Mouse (Mus musculus) retina, adult 2 months (tissue): ENCODE results near the gene Gas2l3.

ENCODE experiments used
- DNase-seq: peaks from one replicate; pipeline ENCODE4 v3.0.0-alpha.2; 2012; ENCODE audit warnings: low read depth, low spot score

Gene Gas2l3

DNA sequence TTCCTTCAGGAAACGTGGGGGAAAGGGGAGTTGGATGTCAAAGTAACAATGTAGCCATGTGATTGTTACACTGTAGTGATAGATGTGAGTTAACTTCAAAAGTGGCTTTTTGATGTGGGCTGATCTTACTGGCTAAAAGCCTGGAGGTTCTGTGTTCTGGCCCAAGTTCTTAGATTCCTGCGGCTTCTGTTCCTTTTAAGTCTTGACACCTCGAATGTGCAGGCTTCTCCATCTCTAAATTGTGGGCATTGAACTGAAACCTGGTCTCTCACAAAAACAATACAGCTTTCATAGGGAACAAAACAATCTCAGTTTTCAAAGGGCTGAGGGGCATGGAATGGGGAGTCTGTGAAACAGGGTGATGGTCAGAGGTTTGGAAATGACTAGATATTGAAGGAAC, 614 bp upstream of the Gas2l3 start:
- DNase-seq, result no peak

DNA sequence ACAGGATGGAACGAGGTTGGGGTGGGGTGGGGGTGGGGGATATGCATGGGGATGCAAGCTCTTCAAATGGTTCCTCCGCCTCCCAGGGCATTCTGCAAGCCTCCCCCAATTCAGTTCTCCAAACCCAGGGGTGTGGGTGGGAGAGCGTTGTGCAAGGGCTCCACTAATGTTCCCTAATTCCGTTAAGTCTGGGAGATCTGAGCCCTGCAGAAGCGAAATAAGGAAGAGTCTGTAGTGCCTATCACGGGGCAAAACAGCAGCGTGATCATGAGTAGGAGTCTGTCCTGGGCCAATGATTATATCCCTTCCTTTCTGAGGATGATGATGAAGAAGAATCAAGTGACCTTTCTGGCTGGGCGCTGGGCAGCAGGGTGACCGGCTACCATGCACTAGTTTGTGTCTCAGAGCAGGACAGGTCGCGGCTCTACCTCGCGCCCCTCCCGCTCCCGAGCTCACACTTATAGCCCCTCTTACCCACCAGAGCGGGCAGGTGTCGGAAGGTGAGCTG, 598 bp downstream of the Gas2l3 start:
- DNase-seq, result no peak

DNA sequence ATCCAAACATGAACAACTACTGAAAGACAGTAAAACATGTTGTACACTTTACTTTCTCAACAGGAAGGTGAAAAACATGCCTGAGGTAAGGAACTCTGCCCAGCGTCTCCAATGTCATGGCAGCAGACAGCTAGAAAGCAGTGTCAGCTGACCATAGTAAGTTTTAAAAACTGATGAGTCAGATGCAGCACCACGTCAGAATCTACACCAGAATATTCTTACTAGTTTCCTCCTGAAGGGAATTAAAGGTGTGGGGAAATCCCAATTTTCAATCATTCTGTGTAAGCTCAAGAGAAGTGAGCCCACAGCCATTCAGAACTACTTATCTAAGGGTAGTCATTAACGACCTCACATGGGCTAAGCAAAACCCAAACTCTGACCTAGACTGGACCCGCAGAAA, 1.1 kb downstream of the Gas2l3 start:
- DNase-seq, result no peak

DNA sequence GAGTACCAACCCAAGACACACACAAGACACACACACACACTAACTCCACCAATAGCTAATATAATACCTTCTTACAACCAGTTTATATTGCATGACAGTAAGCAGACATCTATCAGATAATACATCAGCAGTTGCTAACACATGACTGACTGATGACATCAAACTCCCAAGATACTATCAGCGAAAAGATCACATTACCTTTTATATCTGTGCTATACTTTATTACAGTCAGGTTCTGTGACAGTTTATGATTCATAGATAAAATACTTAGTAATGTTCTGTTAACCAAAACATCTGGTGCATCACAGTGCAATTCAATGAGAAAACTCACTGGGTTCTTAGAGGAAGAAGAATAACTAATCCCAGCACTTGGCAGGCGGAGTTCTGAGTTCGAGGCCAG, 1.8 kb downstream of the Gas2l3 start:
- no peak for DNase-seq

DNA sequence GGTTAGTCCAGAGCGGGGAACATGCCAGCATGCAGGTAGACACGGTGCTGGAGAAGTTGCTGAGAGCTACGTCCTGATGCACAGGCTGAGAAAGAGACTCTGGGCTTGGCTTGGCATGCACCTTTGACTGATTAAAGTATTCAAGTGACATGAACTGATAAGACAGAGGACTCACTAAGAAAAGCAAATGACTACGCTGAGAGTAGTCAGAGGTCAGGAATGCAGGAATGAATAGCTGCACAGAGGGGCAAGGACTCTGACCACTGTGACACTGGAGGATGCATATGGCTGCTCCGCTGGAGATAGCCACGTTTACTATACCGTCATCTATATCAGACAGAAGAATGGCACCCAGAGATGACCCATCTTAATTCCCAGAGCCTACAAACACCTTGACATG, 4.4 kb downstream of the Gas2l3 start:
- no peak for DNase-seq

DNA sequence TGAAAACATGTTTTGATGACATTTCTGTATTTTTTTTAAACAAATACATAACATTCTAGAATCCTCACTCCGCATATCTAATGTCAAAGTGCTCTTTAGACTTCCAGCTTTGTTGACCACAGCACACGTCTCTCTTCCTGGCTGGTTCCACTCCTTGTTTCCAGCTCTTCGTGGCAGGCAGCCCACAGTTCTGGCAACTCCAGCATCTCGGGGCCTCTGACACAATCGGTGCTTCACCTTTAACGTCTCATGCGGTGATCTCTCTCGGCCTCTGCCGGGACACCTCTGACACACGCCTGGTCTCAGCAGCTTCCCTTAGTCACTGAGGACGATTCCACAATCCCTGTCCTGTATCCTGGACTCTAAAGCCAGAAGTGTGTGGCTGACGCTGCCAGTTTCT, 5.8 kb downstream of the Gas2l3 start:
- no peak for DNase-seq

DNA sequence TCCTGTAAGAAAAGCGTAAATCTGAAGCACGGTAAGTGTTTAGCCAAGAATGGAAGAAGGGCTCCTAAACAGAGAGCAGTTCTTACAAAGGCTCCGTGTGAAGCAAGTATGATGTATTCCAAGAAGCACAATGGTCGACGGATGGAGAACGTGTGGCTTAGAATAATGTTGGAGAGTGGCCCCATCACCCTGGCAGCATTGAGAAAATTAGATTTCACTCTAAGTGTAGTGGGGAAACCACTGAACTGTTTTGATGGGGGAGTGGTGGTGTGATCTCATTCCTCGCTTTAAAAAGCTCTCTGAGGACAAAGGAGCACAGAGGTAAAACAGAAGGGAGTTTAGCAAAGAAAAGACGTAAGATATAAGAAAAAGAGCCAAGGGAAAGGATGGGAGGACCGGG, 6.3 kb downstream of the Gas2l3 start:
- DNase-seq, result no peak

DNA sequence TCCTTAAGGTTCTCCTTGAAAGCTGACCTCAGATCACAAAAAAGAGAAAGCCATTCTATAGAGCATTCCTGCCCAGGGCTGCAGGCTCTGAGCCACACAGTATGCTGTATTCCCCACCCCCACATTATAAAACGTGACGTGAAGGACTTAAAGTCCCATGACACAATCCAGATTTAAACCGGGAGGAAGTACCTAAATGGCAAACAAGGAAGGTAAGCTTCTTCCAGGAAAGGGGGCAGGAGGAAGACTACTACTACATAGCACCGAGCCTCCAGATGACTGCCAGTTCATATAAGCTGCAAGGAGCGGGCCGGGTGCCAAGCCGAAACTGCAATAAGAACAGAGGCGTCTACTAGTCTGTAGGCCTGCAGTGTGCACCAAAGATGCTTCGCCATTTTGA, 7.8 kb downstream of the Gas2l3 start:
- no peak for DNase-seq

DNA sequence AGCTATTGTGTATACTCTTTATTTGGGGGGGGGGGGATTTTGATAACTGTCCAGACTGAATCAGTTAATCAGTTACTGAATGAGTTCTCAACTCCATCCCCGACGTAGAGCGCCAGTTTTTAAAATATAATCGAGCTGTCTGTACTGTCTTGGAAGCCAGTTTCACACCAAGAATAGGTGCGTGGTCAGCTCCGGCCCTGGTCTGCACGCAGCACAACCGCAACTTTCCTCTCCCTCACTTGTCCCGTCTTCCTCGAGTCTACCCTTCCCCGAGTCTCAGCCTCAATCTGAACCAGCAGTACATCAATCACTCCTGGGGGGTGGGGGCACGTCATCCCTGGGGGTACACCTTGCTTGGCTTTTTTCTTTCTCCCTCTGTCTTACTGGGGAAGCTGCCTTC, 8.4 kb downstream of the Gas2l3 start:
- DNase-seq, result no peak

DNA sequence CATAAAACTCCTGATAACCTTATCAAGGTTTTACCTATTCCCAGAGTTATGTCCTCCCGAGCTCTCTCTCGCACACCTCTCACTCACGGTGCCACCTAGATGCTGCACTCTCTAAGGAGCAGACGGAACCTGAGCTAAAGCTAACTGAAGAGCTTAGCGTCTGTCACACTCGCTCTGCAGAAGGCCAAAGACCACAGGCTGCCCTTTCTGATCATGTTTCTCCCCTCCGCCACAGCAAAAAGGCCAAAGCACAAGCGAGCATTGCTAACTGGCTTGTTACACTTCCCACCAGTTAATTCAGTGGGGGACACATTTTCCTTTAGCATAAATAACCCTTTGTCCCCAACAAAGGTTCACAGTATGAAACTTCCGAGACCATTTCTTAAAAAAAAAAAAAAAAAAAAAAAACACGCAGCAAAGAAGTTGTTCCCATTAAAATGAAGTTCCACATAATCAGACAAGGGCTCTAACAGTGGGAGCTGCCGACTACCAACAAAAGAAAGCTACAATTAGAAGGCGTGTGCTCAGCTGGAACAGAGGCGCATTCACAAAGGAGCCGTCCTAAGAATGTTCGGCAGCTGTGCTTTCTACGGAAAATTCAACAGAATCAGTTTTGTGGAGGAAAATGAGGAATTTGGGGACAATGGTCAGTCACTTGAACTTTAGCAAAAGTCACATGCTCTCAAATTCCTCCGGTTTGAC, 9.1 kb downstream of the Gas2l3 start:
- no peak for DNase-seq

DNA sequence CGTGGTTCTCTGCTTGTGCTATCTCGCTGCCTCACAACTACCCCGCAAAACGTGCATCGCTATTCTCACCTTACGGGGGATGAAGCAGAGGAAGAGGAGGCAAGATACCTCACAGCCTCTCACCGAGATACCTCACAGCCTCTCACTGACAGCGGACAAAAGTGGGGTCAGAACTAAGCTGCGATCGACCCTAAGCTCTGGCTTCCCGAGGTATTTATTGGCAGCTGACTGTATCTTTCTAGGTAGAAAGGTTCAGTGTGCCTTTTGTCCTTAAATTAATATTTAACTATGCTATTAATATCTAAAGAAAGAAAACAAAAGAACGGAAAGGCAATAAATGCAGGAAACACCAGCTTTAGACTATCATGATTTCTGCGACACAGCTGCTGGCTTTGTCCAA, 11.0 kb downstream of the Gas2l3 start:
- DNase-seq, result no peak

DNA sequence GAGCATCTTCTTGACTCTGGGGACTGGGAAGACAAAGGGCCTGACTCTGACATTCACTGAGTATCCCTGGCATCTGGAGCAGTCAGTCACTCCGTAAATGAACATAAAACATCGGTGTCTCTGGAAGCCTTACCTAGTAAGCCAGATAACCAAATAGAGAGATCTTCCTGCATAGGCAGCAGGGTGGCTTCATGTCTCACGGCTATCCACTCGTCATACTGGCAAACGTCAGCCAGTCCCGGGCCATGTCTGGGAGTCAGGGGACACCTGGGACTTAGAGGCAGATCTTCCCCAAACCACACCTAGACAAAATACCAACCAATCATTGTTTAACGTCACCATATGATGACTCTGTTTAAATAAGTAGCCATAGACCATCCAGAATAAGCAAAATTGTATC, 13.0 kb downstream of the Gas2l3 start:
- DNase-seq, result no peak

DNA sequence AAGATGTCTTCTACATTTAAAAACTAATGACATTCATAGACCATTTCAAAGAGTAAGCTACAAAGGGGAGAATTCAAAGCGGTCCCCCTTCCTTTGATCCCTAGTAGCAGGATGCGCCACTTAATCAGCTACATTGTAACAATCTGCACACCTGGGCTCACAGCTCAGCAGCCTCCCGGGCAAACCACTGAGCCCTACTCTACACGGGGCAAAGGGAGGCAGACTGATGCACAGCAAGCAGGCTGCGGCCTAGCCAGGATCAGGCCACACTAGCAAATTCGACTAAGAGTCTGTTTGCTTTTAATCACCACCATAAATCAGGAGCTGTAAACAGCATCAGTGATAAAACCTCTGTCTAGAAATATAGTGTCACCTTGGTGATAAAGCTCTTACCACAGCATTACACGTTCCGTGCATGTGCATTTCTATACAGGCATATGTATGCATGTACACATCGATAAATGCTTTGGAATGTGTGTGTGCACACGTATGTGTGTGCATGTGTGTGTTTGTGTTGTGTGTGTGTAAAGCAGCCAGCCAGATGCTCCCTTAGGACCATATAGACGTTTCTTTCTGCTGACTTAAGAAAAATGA, 18.9 kb downstream of the Gas2l3 start:
- no peak for DNase-seq

DNA sequence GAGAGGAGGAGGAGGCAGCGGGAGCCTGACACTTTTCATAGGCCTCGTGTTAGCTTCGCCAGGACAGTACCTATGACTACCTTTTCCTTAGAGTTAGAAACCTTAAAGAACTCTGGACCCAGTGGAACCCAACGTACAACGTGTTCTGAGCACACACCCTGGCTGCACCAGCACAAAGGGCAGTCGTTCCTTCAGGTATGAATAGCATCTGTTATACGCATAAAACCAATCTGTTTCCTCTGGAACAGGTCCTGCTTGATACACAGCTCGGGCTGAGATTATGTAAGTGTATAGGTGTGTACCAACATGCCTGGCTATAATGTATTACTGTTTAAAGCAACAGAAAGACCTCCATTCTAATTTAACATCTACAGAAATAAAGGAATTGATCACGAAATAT, 19.6 kb downstream of the Gas2l3 start:
- no peak for DNase-seq

DNA sequence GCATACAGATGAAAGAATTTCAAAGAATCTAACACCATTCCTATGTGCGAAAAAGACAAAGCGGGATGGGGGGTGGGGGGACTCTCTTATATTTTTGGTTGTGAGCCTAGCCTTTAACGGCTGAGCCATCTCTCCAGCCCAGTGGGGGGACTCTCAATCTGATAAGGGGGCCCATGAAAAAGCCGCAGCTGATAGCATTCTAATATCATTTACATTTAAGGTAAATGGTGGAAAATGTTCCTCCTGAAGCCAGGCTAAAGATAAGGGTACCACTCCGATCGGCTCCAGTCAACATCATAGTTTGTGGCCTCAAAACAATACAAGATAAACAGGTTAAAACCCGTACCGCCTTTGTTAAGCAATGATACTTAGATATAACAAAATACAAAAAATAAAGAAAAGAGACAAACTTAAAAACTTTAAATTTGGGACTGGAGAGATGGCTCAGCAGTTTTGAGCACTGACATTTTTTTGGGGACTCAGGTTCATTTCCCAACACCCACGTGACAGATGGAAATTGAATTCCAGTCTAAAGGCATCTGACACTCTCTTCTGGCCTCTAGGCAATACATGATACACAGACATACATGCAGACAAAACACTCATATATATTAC, 20.5 kb downstream of the Gas2l3 start:
- DNase-seq, result no peak

DNA sequence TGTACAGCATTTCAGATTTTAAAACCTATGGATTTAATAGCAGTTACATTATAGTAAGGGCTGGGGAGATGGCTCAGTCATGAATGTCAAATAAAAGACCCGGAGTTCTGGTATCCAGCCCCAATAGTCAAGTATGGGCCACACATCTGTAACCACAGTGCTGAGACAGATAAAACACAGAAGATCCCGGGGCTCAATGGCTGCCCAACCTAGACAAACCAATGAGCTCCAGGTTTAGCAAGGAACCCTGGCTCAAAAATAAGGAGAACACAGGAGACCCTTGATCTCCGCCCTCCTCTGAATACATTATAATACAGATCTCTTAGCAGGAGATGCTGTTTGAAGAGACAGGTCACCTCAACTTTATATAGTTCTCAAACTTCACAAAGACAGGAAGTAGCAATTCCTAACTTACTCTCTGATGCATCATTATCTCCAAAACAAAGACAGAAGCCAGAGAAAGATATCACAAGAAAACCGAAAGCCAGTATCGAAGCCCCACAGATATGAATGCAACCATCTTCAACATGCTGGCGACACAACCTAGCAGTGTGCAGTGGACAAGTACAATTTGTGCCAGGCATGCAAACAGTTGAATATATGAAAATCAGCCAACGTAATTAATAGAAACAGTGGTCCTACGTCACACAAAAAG, 21.1 kb downstream of the Gas2l3 start:
- no peak for DNase-seq

DNA sequence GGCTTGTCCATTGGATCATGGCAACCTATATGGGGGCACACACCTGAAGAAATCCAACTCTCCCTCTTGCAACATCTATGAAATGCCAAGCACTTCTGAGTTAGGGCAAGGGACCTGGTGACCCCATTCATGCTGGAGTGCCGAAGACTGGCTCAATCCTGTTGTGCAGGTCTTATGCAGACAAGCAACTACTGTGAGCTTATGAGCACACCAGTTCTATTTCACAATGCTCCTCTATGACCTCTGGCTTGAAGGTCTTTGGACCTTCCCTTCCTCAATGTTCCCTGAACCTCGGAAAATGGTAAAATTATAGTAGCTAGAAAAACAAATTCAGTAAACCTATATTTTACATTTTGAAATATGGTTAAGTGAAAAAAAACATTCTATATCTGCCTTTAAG, 25.8 kb downstream of the Gas2l3 start:
- DNase-seq, result no peak

DNA sequence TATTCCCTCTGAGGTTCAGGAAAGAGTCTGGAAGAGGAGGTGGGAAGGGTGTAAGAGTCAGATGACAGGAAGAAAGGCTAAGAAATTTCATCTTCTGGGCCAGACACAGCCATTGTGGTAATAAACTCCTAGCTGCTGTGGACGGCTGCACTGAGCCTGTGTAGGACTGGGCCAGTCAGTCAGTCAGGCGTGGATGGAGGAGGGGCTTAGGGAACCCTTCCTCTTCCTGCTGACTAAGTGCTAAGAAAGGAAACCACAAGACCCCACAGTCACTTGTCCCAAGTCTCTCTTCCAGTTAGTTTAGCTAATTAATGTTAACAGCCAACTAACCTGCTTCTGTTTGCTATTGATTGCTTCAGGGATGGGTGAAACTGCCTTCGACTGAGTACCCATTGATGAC, 28.3 kb downstream of the Gas2l3 start:
- DNase-seq, result no peak

DNA sequence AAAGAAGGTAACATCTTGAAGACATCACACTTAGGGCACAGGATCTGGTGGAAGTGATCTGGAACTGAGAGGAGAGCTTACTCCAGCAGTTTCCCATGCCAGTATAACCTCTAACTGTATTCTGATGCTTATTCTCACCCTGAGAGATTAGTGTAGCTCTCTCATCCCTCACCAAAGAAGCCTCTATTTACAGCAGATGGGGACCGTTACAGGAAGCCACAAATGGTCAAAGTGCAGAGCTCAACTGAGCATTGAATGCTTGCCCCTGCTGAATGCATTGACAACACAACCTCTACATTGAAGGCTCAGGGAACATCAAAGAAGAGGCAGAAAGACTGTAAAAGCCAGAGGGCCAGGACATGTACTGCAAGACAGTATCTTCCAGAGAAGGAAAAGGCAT, 36.2 kb downstream of the Gas2l3 start:
- no peak for DNase-seq

DNA sequence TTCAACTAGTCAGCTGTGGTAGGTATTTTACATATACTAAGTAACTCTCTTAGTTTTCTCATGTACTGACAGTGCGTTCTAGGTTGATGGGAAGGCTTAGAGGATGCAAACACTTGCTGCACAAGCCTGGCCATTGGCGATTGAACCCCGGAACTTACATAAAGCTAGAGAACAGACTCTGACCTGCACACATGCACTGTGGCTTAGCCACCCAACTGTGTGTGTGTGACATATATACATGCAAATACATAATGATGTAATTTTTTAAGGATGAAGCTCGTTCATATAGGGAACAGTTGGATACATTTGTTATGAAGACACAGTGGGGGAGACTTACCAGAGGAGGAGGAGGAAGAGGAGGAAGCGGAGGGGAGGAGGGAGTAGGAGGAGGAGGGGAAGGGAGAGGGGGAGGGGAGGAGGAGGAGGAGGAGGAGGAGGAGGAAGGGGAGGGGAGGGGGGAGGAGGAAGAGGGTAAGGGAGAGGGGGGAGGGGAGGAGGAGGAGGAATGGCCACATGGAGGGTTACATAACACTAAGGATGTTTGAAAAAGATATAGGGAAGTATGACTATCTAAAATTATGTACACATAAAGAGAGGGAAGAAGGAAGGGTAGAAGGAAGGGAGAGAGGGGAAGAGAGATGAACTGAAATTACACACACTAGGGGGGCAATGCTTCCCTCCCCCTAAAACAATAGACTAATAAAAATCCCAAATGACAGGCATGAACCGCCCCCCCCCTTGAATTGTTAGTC, 36.9 kb downstream of the Gas2l3 start:
- no peak for DNase-seq

DNA sequence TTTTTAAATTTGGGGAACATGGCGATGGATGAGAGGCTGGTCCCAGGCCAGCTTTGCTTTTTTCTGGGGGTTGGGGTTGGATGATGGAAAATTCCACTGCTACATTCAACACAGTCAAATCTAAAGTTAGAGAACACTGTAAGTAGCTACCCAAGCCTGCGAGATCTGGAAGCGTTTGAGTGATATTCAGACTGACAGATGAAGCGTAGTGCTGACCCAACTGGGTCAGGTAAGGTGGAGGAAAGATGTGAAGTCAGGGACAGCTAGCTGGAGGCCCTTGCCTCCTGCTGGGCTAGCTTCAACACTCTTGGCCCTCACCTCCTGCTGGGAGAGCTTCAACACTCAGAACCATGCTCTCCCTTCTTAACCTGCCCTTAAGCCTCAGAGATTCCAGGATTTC, 38.8 kb downstream of the Gas2l3 start:
- DNase-seq, result no peak
